Comparison of ENCODE assay signal across 8 mouse cellular contexts in genomic region chr2:167594444-167594934, GRCm38 (mm10). TPM values are rescaled to one million over a fixed set of nuclear protein-coding genes. Genes with fewer than 3 reads are reported as not detected.
DNase-seq lines count a peak whose midpoint lies in the region; TF ChIP-seq lines count a peak whose summit lies in the region.

No protein-coding gene starts in this region.

- DNase-seq in spleen, adult 18-20 months, result peak; percentile 24 to 42
- no peak for DNase-seq in spleen, adult 12 weeks (ENCODE audit: low spot score)
- DNase-seq in frontal cortex, postnatal 10 days (ENCODE audit: low spot score in 2 of 2), result peak; percentile 68 to 79
- peak; percentile 93 to 96 for DNase-seq in heart, postnatal 36 days
- peak; percentile 74 to 77 for DNase-seq in layer of hippocampus, postnatal 10 days (ENCODE audit: low spot score in 2 of 2)
- DNase-seq in lung, adult 2 months, result peak; percentile 73
- no peak for DNase-seq in yolk sac, embryonic 10.5 days (ENCODE audit: low spot score)

- H3K4me3 ChIP-seq in lung, adult 2 months (replicated peaks; ENCODE audit: extremely low read depth, low read depth, low read length), result no peak overlapping the region
- no peak overlapping the region for H3K4me3 ChIP-seq in small intestine, adult 2 months (ENCODE audit: low read depth, low read length)

- no peaks in the 10 kb centered on the region for H3K36me3 ChIP-seq in small intestine, adult 2 months (ENCODE audit: control insufficient read depth, insufficient read depth, low read length)

- peaks cover 11% of the 10 kb centered on the region for H3K27me3 ChIP-seq in small intestine, adult 2 months (ENCODE audit: control insufficient read depth, insufficient read depth, low read length)

- TF ChIP-seq CTCF in lung, adult 2 months (IDR thresholded peaks at IDR 0.05; ENCODE audit: insufficient read depth, low read length), result no peak
- no peak for TF ChIP-seq CTCF in small intestine, adult 2 months (IDR thresholded peaks at IDR 0.05; ENCODE audit: extremely low read depth, insufficient read length, insufficient replicate concordance, low read depth, low read length)

- peak overlapping the region; percentile 67 for H3K27ac ChIP-seq in small intestine, adult 2 months (ENCODE audit: insufficient read depth, low read depth, low read length)

- intact Hi-C loops in heart, postnatal 36 days (cut with DNase I), result loop anchor here (2.0 kb wide), 1 partner anchor 30 kb away; no protein-coding TSS in a partner anchor

- peaks cover 5% of the 10 kb centered on the region for H3K4me1 ChIP-seq in lung, adult 2 months (ENCODE audit: control insufficient read depth, insufficient read depth, low read length)
- peaks cover 3% of the 10 kb centered on the region for H3K4me1 ChIP-seq in small intestine, adult 2 months (ENCODE audit: control insufficient read depth, insufficient read depth, insufficient read length, low read length)

- TF ChIP-seq POLR2A in lung, adult 2 months (IDR thresholded peaks at IDR 0.05; ENCODE audit: borderline replicate concordance, extremely low read depth, low read depth, low read length), result peak; percentile 75; the same call in 1 of the 2 replicates
- no peak for TF ChIP-seq POLR2A in small intestine, adult 2 months (IDR thresholded peaks at IDR 0.05; ENCODE audit: low read depth, low read length)

- WGBS in lung, adult 2 months, result 20% methylated on average over 10 of the region's 10 CpGs
- whole genome bisulfite sequencing in small intestine, adult 2 months, result 45% methylated on average over 10 of the region's 10 CpGs

RNA-seq across cellular contexts. Expression of gene Ube2v1, which starts 37.4 kb away (rescaled TPM):
- total RNA-seq in heart, postnatal 36 days (2021), result 100 to 1,000 TPM; 111 to 114 TPM
- 100 to 1,000 TPM; 236 to 257 TPM for total RNA-seq in layer of hippocampus, postnatal 10 days (2021)
- polyA plus RNA-seq in lung, adult 2 months (2012; rRNA removed), result 102 and 135 TPM in 2 replicates
- polyA plus RNA-seq in small intestine, adult 2 months (2012; rRNA removed), result 58.0 and 89.8 TPM in 2 replicates

RNA-seq across cellular contexts. Expression of gene Snai1, which starts 56.5 kb away (rescaled TPM):
- 1 to 10 TPM; 1.5 to 2.0 TPM for total RNA-seq in heart, postnatal 36 days (2021)
- total RNA-seq in layer of hippocampus, postnatal 10 days (2021), result 1 to 10 TPM; 1.5 to 1.7 TPM
- polyA plus RNA-seq in lung, adult 2 months (2012; rRNA removed), result 70.8 and 85.0 TPM in 2 replicates
- 12.1 and 13.2 TPM in 2 replicates for polyA plus RNA-seq in small intestine, adult 2 months (2012; rRNA removed)

Comparison
In these comparisons a context has a peak if more than half of its experiments do, and no peak if none do; other contexts are left out.
1. DNase-seq: peak in spleen, adult 18-20 months (2 of 2), frontal cortex, postnatal 10 days (2 of 2), heart, postnatal 36 days (2 of 2), layer of hippocampus, postnatal 10 days (2 of 2) and lung, adult 2 months (single experiment); none in spleen, adult 12 weeks (single experiment) and yolk sac, embryonic 10.5 days (single experiment).